Mouse (Mus musculus): ENCODE measurements around the gene Crtc3.

- TF ChIP-seq CTCF (IDR thresholded peaks at IDR 0.05; ENCODE audit: insufficient read depth, low read length) (no peak), POLR2A (IDR thresholded peaks at IDR 0.05; ENCODE audit: borderline replicate concordance, extremely low read depth, low read depth, low read length) (no peak)
Measured at GRCm38 (mm10) chr7:80653971-80654370, 34.7 kb downstream of the Crtc3 start.

All from lung, adult 2 months (tissue).